Mouse (Mus musculus): ENCODE measurements at regions not wholly inside any gene's neighbourhood (a gene's known extent, or its start where the extent isn't known, plus 50 kb on each side); places are given as distances from the start of the nearest gene placed in this dataset.
A peak's percentile ranks its signal among the peaks of the same experiment; 100 is the strongest.
"Not testable (repeated sequence)": the region's sequence is repeated elsewhere in the genome, so short reads cannot be mapped to it uniquely, and the experiment has no call there.

GRCm38 (mm10) chr16:9016040-9016761 is 186.3 kb downstream of the 1810013L24Rik start:
- DNase-seq (ENCODE audit: low spot score) = no peak

- no peak for DNase-seq (ENCODE audit: low spot score)
These were observed 186.8 kb downstream of the 1810013L24Rik start for GRCm38 (mm10) chr16:9016762-9017086.

- no peak for DNase-seq (ENCODE audit: low spot score)
These were observed 200.8 kb downstream of the 1810013L24Rik start for GRCm38 (mm10) chr16:9030717-9031116.

GRCm38 (mm10) chr16:9043271-9043670 is 213.4 kb downstream of the 1810013L24Rik start:
- DNase-seq (ENCODE audit: low spot score) = no peak

- no peak for DNase-seq (ENCODE audit: low spot score)
These were observed 217.0 kb downstream of the 1810013L24Rik start for GRCm38 (mm10) chr16:9046864-9047263.

GRCm38 (mm10) chr16:9054415-9054814 is 224.5 kb downstream of the 1810013L24Rik start:
- no peak for DNase-seq (ENCODE audit: low spot score)

- no peak for DNase-seq (ENCODE audit: low spot score)
These were observed 226.5 kb downstream of the 1810013L24Rik start for GRCm38 (mm10) chr16:9056430-9056829.

- no peak for DNase-seq (ENCODE audit: low spot score)
These were observed 241.6 kb downstream of the 1810013L24Rik start for GRCm38 (mm10) chr16:9071526-9071925.

- DNase-seq (ENCODE audit: low spot score) = not testable (repeated sequence)
These were observed 242.1 kb downstream of the 1810013L24Rik start for GRCm38 (mm10) chr16:9071956-9072355.

GRCm38 (mm10) chr16:9074295-9074694 is 244.4 kb downstream of the 1810013L24Rik start:
- DNase-seq (ENCODE audit: low spot score) = no peak

GRCm38 (mm10) chr16:9077451-9077850 is 247.6 kb downstream of the 1810013L24Rik start:
- no peak for DNase-seq (ENCODE audit: low spot score)

- DNase-seq (ENCODE audit: low spot score) = no peak
These were observed 248.6 kb downstream of the 1810013L24Rik start for GRCm38 (mm10) chr16:9078405-9078942.

- no peak for DNase-seq (ENCODE audit: low spot score)
These were observed 253.1 kb downstream of the 1810013L24Rik start for GRCm38 (mm10) chr16:9083040-9083439.

- no peak for DNase-seq (ENCODE audit: low spot score)
These were observed 253.8 kb downstream of the 1810013L24Rik start for GRCm38 (mm10) chr16:9083740-9084139.

GRCm38 (mm10) chr16:9084581-9084980 is 254.7 kb downstream of the 1810013L24Rik start:
- DNase-seq (ENCODE audit: low spot score) = no peak

GRCm38 (mm10) chr16:9085133-9085532 is 255.2 kb downstream of the 1810013L24Rik start:
- DNase-seq (ENCODE audit: low spot score) = peak; percentile 7

- DNase-seq (ENCODE audit: low spot score) = peak; percentile 30
These were observed 256.1 kb downstream of the 1810013L24Rik start for GRCm38 (mm10) chr16:9085977-9086376.

GRCm38 (mm10) chr16:9091790-9092189 is 261.9 kb downstream of the 1810013L24Rik start:
- no peak for DNase-seq (ENCODE audit: low spot score)

- peak; percentile 28 for DNase-seq (ENCODE audit: low spot score)
These were observed 262.4 kb downstream of the 1810013L24Rik start for GRCm38 (mm10) chr16:9092191-9092848.

GRCm38 (mm10) chr16:9093593-9093992 is 263.7 kb downstream of the 1810013L24Rik start:
- DNase-seq (ENCODE audit: low spot score) = peak; percentile 7

- DNase-seq (ENCODE audit: low spot score) = peak; percentile 25
These were observed 264.3 kb downstream of the 1810013L24Rik start for GRCm38 (mm10) chr16:9094201-9094600.

- no peak for DNase-seq (ENCODE audit: low spot score)
These were observed 276.3 kb downstream of the 1810013L24Rik start for GRCm38 (mm10) chr16:9106211-9106610.

- DNase-seq (ENCODE audit: low spot score) = not testable (repeated sequence)
These were observed 276.8 kb downstream of the 1810013L24Rik start for GRCm38 (mm10) chr16:9106676-9107075.

Measured in testis, postnatal 10 days (tissue).